ENCODE assay signal across 20 mouse cellular contexts in the genomic region with DNA sequence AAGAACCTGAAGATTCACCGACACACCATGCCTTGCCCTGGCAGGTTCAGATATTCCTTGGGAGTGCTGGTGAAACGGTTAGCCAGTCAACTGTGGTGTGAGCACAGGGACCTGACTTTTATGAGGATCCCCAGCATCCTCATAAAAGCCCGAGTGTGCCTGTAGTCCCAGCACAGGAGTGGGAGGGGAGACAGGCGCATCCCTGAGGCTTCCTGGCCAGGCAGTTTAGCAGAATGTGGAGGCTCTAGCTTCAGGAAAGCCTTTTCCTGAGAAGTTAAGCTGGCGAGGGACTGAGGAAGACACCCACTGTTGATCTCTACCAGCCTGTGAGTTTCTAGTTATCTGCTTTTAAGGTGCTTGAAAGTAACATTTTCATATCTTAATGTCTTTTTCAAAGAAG.
"Had no signal": no experiment of that assay in that cellular context is flagged by ENCODE, and none has a peak within 500 bp of the region (broad histone marks: within the 10 kb centered on the region; RNA-seq: fewer than 3 reads in every experiment).

No protein-coding gene starts in this region.

- H3K9me3 ChIP-seq: hindbrain, embryonic 13.5 days; hindbrain, embryonic 15.5 days; liver, embryonic 13.5 days; liver, embryonic 15.5 days had no signal

- ATAC-seq: forebrain, postnatal 0 days; hindbrain, postnatal 0 days; intestine, embryonic 16.5 days had no signal

- H3K9ac ChIP-seq: forebrain, postnatal 0 days; heart, embryonic 12.5 days; hindbrain, embryonic 13.5 days; hindbrain, embryonic 15.5 days; liver, embryonic 15.5 days had no signal

- H3K36me3 ChIP-seq: hindbrain, embryonic 15.5 days; liver, embryonic 13.5 days; liver, embryonic 15.5 days had no signal

- H3K27me3 ChIP-seq: heart, embryonic 12.5 days; hindbrain, embryonic 13.5 days; hindbrain, embryonic 15.5 days; liver, embryonic 13.5 days; liver, embryonic 15.5 days had no signal

- DNase-seq: forebrain, postnatal 0 days; gastrocnemius, postnatal 14 days; gastrocnemius, postnatal 36 days; heart, adult 18-20 months; heart, postnatal 10 days; kidney, adult 11 months; kidney, adult 8-10 months; kidney, postnatal 14 days; kidney, postnatal 36 days; liver; liver, embryonic 13.5 days had no signal

- H3K4me2 ChIP-seq: heart, embryonic 12.5 days; hindbrain, embryonic 13.5 days; hindbrain, embryonic 15.5 days; liver, embryonic 11.5 days; liver, embryonic 13.5 days; liver, embryonic 15.5 days had no signal

- H3K4me1 ChIP-seq: hindbrain, embryonic 15.5 days had no signal

- H3K27ac ChIP-seq: hindbrain, embryonic 13.5 days; hindbrain, embryonic 15.5 days; hindbrain, postnatal 0 days; layer of hippocampus, adult 2 months; left cerebral cortex, adult 2 months; liver, embryonic 13.5 days; liver, embryonic 15.5 days had no signal

- H3K4me3 ChIP-seq: heart, embryonic 12.5 days; hindbrain, embryonic 13.5 days; hindbrain, embryonic 15.5 days; layer of hippocampus, adult 2 months; left cerebral cortex, adult 2 months; liver, embryonic 13.5 days; liver, embryonic 15.5 days had no signal
